Mouse (Mus musculus) embryonic facial prominence, embryonic 11.5 days (tissue): Measurements from ENCODE around the gene Cyren. TPM values are rescaled to one million over a fixed set of nuclear protein-coding genes. Genes with fewer than 3 reads are reported as not detected.

Experiments
- ATAC-seq: fragments of 200-750 bp; cut with Nextera tagmentation; replicated peaks from 2 replicates; pipeline ENCODE4 v1.8.0; 2017; ENCODE audit warnings: low read depth; ENCODE audit not compliant: insufficient number of reproducible peaks, low FRiP score, low TSS enrichment
- DNase-seq: peaks from one replicate; pipeline ENCODE4 v3.0.0-alpha.2; 2015; ENCODE audit warnings: low spot score
- H3K27ac ChIP-seq: fragments of 300-500 bp; sonication (generic); replicated peaks from 2 replicates; pipeline ENCODE4 v1.5.1; 2014; ENCODE audit warnings: mild to moderate bottlenecking, low read depth, low read length, control low read depth
- H3K27me3 ChIP-seq: fragments of 300-500 bp; sonication (generic); 2 replicates; pipeline ENCODE4 v1.6.1; 2014; ENCODE audit warnings: mild to moderate bottlenecking, low read length, moderate library complexity, mixed read lengths; ENCODE audit not compliant: control insufficient read depth, insufficient read depth
- H3K36me3 ChIP-seq: fragments of 300-500 bp; sonication (generic); replicated peaks from 2 replicates; pipeline ENCODE4 v1.6.1; 2014; ENCODE audit warnings: low read depth, mild to moderate bottlenecking, low read length, moderate library complexity, mixed read lengths; ENCODE audit not compliant: control insufficient read depth, insufficient read depth
- H3K4me1 ChIP-seq: fragments of 300-500 bp; sonication (generic); 2 replicates; pipeline ENCODE4 v1.6.1; 2014; ENCODE audit warnings: low read length, mixed read lengths; ENCODE audit not compliant: control insufficient read depth, insufficient read depth
- H3K4me2 ChIP-seq: fragments of 300-500 bp; sonication (generic); 2 replicates; pipeline ENCODE4 v1.6.1; 2014; ENCODE audit warnings: low read depth, mild to moderate bottlenecking, control low read depth, low read length, moderate library complexity
- H3K4me3 ChIP-seq: fragments of 300-500 bp; sonication (generic); 2 replicates; pipeline ENCODE4 v1.5.1; 2014; ENCODE audit warnings: low read depth, low read length, control low read depth
- H3K9ac ChIP-seq: fragments of 300-500 bp; sonication (generic); replicated peaks from 2 replicates; pipeline ENCODE4 v1.6.1; 2014; ENCODE audit warnings: mild to moderate bottlenecking, control low read depth, low read length
- H3K9me3 ChIP-seq: fragments of 300-500 bp; sonication (generic); replicated peaks from 2 replicates; pipeline ENCODE4 v1.6.1; 2016; ENCODE audit warnings: mild to moderate bottlenecking, low read length, inconsistent platforms, mixed read lengths; ENCODE audit not compliant: control insufficient read depth
- WGBS: fragments of 180-500 bp; shearing (Covaris S2); extraction: QIAGEN DNeasy Blood & Tissue Kit; methylation state at CpG from one replicate; pipeline ENCODE4 v1.1.7; 2014; 5-methylcytosine and 5-hydroxymethylcytosine counted together
- polyA plus RNA-seq: library from polyadenylated mRNA; unstranded; fragments of >200 nt; fragmentation: Nextera tagmentation; extraction: Ambion mirVana; gene quantifications from 2 replicates; pipeline ENCODE4 v1.2.1, GENCODE M21; 2014

Cyren gene
- polyA plus RNA-seq, 1 experiment from 2014 or later = 10.9 TPM

GRCm38 (mm10) chr6:34904361-34904760 is 26.5 kb upstream of the Cyren start:
- Histone ChIP-seq H3K36me3 (0 out of 2 replicates have a peak, but pooled peaks cover 2% of the 10 kb centered on the region), H3K27me3 (no peaks in the 10 kb centered on the region), H3K27ac (no peak overlapping the region), H3K9ac (no peak overlapping the region), H3K4me2 (no peak overlapping the region), H3K4me3 (no peak overlapping the region), H3K9me3 (no peaks in the 10 kb centered on the region), H3K4me1 (no peaks in the 10 kb centered on the region; the same call in 1 of the 2 replicates)
- DNase-seq (no peak), ATAC-seq (no peak)
- WGBS = 85% methylated on average over 6 of the region's 6 CpGs

GRCm38 (mm10) chr6:34903851-34904250 is 26.0 kb upstream of the Cyren start:
- H3K36me3 ChIP-seq = 0 out of 2 replicates have a peak, but pooled peaks cover 2% of the 10 kb centered on the region
- WGBS = 90% methylated on average over 10 of the region's 10 CpGs

GRCm38 (mm10) chr6:34903441-34903840 is 25.6 kb upstream of the Cyren start:
- ATAC-seq (no peak), DNase-seq (no peak)
- Histone ChIP-seq H3K36me3 (0 out of 2 replicates have a peak, but pooled peaks cover 2% of the 10 kb centered on the region), H3K27me3 (no peaks in the 10 kb centered on the region), H3K9me3 (no peaks in the 10 kb centered on the region), H3K4me1 (no peaks in the 10 kb centered on the region; the same call in 1 of the 2 replicates), H3K4me3 (no peak overlapping the region), H3K27ac (no peak overlapping the region), H3K4me2 (no peak overlapping the region), H3K9ac (no peak overlapping the region)
- 85% methylated on average over 5 of the region's 5 CpGs for WGBS

More at GRCm38 (mm10) chr6:34903851-34904250, 26.0 kb upstream of the Cyren start:
- DNase-seq (no peak), ATAC-seq (no peak)
- Histone ChIP-seq H3K9ac (no peak overlapping the region), H3K27me3 (no peaks in the 10 kb centered on the region), H3K4me3 (no peak overlapping the region), H3K27ac (no peak overlapping the region), H3K4me1 (no peaks in the 10 kb centered on the region; the same call in 1 of the 2 replicates), H3K9me3 (no peaks in the 10 kb centered on the region), H3K4me2 (no peak overlapping the region)

GRCm38 (mm10) chr6:34902578-34902977 is 24.7 kb upstream of the Cyren start:
- no peak for ATAC-seq
- Histone ChIP-seq H3K9me3 (no peaks in the 10 kb centered on the region), H3K27me3 (no peaks in the 10 kb centered on the region), H3K4me3 (no peak overlapping the region), H3K9ac (no peak overlapping the region), H3K36me3 (no peaks in the 10 kb centered on the region), H3K4me2 (no peak overlapping the region), H3K4me1 (no peaks in the 10 kb centered on the region; the same call in 1 of the 2 replicates), H3K27ac (no peak overlapping the region)
- WGBS = 93% methylated on average over 7 of the region's 7 CpGs
- no peak for DNase-seq

- ATAC-seq (no peak; the same call in 1 of the 2 replicates), DNase-seq (no peak)
- Histone ChIP-seq H3K9ac (no peak overlapping the region), H3K4me1 (no peaks in the 10 kb centered on the region; the same call in 1 of the 2 replicates), H3K4me2 (no peak overlapping the region), H3K27ac (no peak overlapping the region), H3K4me3 (no peak overlapping the region), H3K36me3 (no peaks in the 10 kb centered on the region), H3K27me3 (no peaks in the 10 kb centered on the region), H3K9me3 (no peaks in the 10 kb centered on the region)
- 58% methylated on average over 9 of the region's 9 CpGs for WGBS
Measured at GRCm38 (mm10) chr6:34901911-34902444, 24.1 kb upstream of the Cyren start.

DNA sequence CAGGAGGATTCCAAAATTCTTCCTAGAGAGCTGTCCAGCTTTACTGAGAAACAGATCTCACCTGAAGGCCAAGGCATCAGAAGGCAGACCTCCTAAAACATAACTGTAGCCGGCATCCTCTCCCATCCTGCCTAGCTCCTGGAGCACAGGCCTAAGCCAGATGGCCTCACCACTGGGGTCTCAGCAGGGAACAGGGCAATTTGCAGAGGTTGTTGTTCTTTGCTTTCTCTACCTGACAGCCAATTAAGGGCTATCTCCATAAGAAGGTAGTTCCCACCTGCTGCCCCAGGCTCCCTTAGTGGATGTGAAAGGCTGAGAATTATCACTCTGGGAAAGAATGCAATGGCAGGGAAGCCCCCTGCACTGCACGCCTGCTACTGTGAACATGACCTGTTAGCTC is 23.1 kb upstream of the Cyren start:
- Histone ChIP-seq H3K4me1 (no peaks in the 10 kb centered on the region), H3K36me3 (no peaks in the 10 kb centered on the region), H3K4me3 (no peak overlapping the region), H3K27me3 (no peaks in the 10 kb centered on the region), H3K9me3 (no peaks in the 10 kb centered on the region), H3K27ac (no peak overlapping the region), H3K4me2 (no peak overlapping the region), H3K9ac (no peak overlapping the region)
- ATAC-seq (no peak), DNase-seq (no peak)
- 80% methylated on average over 2 of the region's 2 CpGs for WGBS

DNA sequence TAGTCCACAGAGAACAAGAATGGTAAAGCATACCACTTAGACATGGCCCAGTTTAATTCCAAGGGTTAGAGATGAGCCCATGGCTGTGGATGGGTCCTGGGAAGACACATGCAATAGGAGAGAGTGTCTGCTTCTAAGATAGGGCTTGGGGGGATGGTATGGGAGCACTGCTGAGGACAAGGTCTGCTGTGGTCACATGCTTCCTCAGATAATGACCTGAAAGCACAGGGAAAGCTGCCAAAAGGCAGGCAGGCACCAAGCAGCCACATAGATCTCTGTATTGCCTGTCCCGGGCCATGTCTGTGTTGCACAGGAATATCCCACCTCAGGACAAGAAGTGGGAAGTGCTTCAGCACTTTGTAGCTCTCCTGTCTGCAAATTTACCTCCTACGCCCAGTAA is 21.3 kb upstream of the Cyren start:
- no peaks in the 10 kb centered on the region for H3K27me3 ChIP-seq
- H3K9ac ChIP-seq = no peak overlapping the region
- H3K4me2 ChIP-seq = no peak overlapping the region
- no peaks in the 10 kb centered on the region; the same call in 1 of the 2 replicates for H3K36me3 ChIP-seq
- H3K4me3 ChIP-seq = no peak overlapping the region
- ATAC-seq (no peak), DNase-seq (no peak)
- H3K27ac ChIP-seq = no peak overlapping the region
- WGBS = 93% methylated on average over 2 of the region's 2 CpGs
- H3K9me3 ChIP-seq = no peaks in the 10 kb centered on the region
- no peaks in the 10 kb centered on the region for H3K4me1 ChIP-seq

GRCm38 (mm10) chr6:34896168-34896780 is 18.4 kb upstream of the Cyren start:
- Histone ChIP-seq H3K9ac (no peak overlapping the region; the same call in 1 of the 2 replicates), H3K36me3 (peaks cover 6% of the 10 kb centered on the region; the same call in 1 of the 2 replicates), H3K27ac (no peak overlapping the region), H3K27me3 (no peaks in the 10 kb centered on the region), H3K4me1 (no peaks in the 10 kb centered on the region), H3K9me3 (no peaks in the 10 kb centered on the region), H3K4me3 (no peak overlapping the region), H3K4me2 (no peak overlapping the region)
- DNase-seq = no peak
- ATAC-seq = no peak
- WGBS = 48% methylated on average over 14 of the region's 16 CpGs
